Mouse (Mus musculus): ENCODE results near the gene Vim. TPM values are rescaled to one million over a fixed set of nuclear protein-coding genes. Genes with fewer than 3 reads are reported as not detected.

Gene Vim
- polyA plus RNA-seq, 2 experiments from 2014 or later, result 335 to 360 TPM

Other genes with a start within 250 kb of the Vim start
- gene Cubn, start 82.1 kb upstream of the Vim start, polyA plus RNA-seq (2017; shearing (Covaris generic)), result under 1 TPM in 1 of 2 experiments, not detected in 1; 0.09 TPM
- 10 to 100 TPM; 12.1 to 19.1 TPM for gene Trdmt1, start 29.3 kb upstream of the Vim start, polyA plus RNA-seq (2017; shearing (Covaris generic))
- 10 to 100 TPM; 12.8 to 14.6 TPM for gene St8sia6, start 220.1 kb downstream of the Vim start, polyA plus RNA-seq (2017; shearing (Covaris generic))

Data from CD4-positive, CD25-positive, alpha-beta regulatory T cell, adult 4 months (primary cell).